Mouse (Mus musculus) cerebellum, postnatal 10 days (tissue): ENCODE measurements around the gene Map9.
"Not testable (repeated sequence)": the region's sequence is repeated elsewhere in the genome, so short reads cannot be mapped to it uniquely, and the experiment has no call there.

ENCODE experiments used
- DNase-seq, 2 experiments: peaks; one replicate each; pipeline ENCODE4 v3.0.0; 2021; ENCODE audit warnings: mixed read lengths in 2 of 2

The Map9 gene

GRCm38 (mm10) chr3:82357797-82358524 is at the start of gene Map9:
Gene Map9 (plus strand): TSS chr3:82358044.
- peak; percentile 98 to 99 for DNase-seq

GRCm38 (mm10) chr3:82315728-82316127 is 42.1 kb upstream of the Map9 start:
- no peak for DNase-seq

- DNase-seq = not testable (repeated sequence)
Measured at GRCm38 (mm10) chr3:82326736-82327135, 31.1 kb upstream of the Map9 start.

GRCm38 (mm10) chr3:82332067-82332466 is 25.8 kb upstream of the Map9 start:
- DNase-seq = no peak

- no peak for DNase-seq
Measured at GRCm38 (mm10) chr3:82332536-82332935, 25.3 kb upstream of the Map9 start.

GRCm38 (mm10) chr3:82333128-82333969 is 24.5 kb upstream of the Map9 start:
- peak; percentile 82 to 89 for DNase-seq

- DNase-seq = no peak
Measured at GRCm38 (mm10) chr3:82340111-82340510, 17.7 kb upstream of the Map9 start.

GRCm38 (mm10) chr3:82348277-82348860 is 9.5 kb upstream of the Map9 start:
- DNase-seq = no peak

GRCm38 (mm10) chr3:82350321-82350720 is 7.5 kb upstream of the Map9 start:
- peak in 1 of 2 experiments; percentile 24 for DNase-seq

GRCm38 (mm10) chr3:82357340-82357739 is 504 bp upstream of the Map9 start:
- no peak for DNase-seq

GRCm38 (mm10) chr3:82359036-82359435 is 1.2 kb downstream of the Map9 start:
- DNase-seq = no peak

- peak; percentile 62 to 69 for DNase-seq
Measured at GRCm38 (mm10) chr3:82362452-82362851, 4.6 kb downstream of the Map9 start.

GRCm38 (mm10) chr3:82364505-82364904 is 6.7 kb downstream of the Map9 start:
- DNase-seq = no peak

GRCm38 (mm10) chr3:82364988-82365387 is 7.1 kb downstream of the Map9 start:
- DNase-seq = peak; percentile 58 to 70

- DNase-seq = no peak
Measured at GRCm38 (mm10) chr3:82369063-82369860, 11.4 kb downstream of the Map9 start.

GRCm38 (mm10) chr3:82370439-82371011 is 12.7 kb downstream of the Map9 start:
- no peak for DNase-seq

GRCm38 (mm10) chr3:82376965-82377364 is 19.1 kb downstream of the Map9 start:
- no peak for DNase-seq

GRCm38 (mm10) chr3:82382325-82382724 is 24.5 kb downstream of the Map9 start:
- no peak for DNase-seq

GRCm38 (mm10) chr3:82385091-82385490 is 27.2 kb downstream of the Map9 start:
- no peak for DNase-seq

GRCm38 (mm10) chr3:82405830-82406229 is 48.0 kb downstream of the Map9 start:
- peak; percentile 45 to 48 for DNase-seq

- DNase-seq = peak; percentile 98 to 99
Measured at GRCm38 (mm10) chr3:82406336-82406735, 48.5 kb downstream of the Map9 start.

GRCm38 (mm10) chr3:82407432-82407831 is 49.6 kb downstream of the Map9 start:
- DNase-seq = peak; percentile 64 to 65
